Mouse (Mus musculus): ENCODE results near the gene Ctnna2. TPM values are rescaled to one million over a fixed set of nuclear protein-coding genes. Genes with fewer than 3 reads are reported as not detected.

Ctnna2 gene
- polyA plus RNA-seq, 1 experiment from 2014 or later, result 89.0 TPM

- H3K4me1 ChIP-seq (ENCODE audit: control insufficient read depth, insufficient read depth, low read length), result 0 out of 2 replicates have a peak, but pooled peaks cover 3% of the 10 kb centered on the region
- H3K4me2 ChIP-seq (ENCODE audit: low read length), result no peak overlapping the region
- ATAC-seq, result peak; percentile 80; the same call in 1 of the 2 replicates
- H3K9ac ChIP-seq (ENCODE audit: low read length), result no peak overlapping the region
- H3K9me3 ChIP-seq (replicated peaks; ENCODE audit: control insufficient read depth, low read length), result no peaks in the 10 kb centered on the region
- peak overlapping the region; percentile 23; the same call in 1 of the 2 replicates for H3K27ac ChIP-seq (ENCODE audit: low read depth, low read length)
- no peaks in the 10 kb centered on the region for H3K27me3 ChIP-seq (replicated peaks; ENCODE audit: control insufficient read depth, insufficient read depth, low read length)
- H3K36me3 ChIP-seq (ENCODE audit: control insufficient read depth, insufficient read depth, low read length), result no peaks in the 10 kb centered on the region
- no peak overlapping the region for H3K4me3 ChIP-seq (ENCODE audit: low read depth, low read length)
- WGBS, result 52% methylated on average over 9 of the region's 9 CpGs
- peak; percentile 54 for DNase-seq (ENCODE audit: low spot score)
These were observed 621.6 kb downstream of the Ctnna2 start for GRCm38 (mm10) chr6:77357748-77358470.

GRCm38 (mm10) chr6:77354826-77355225 is 624.7 kb downstream of the Ctnna2 start:
- no peaks in the 10 kb centered on the region for H3K27me3 ChIP-seq (replicated peaks; ENCODE audit: control insufficient read depth, insufficient read depth, low read length)
- H3K27ac ChIP-seq (ENCODE audit: low read depth, low read length), result no peak overlapping the region
- H3K4me3 ChIP-seq (ENCODE audit: low read depth, low read length), result no peak overlapping the region
- H3K4me2 ChIP-seq (ENCODE audit: low read length), result no peak overlapping the region
- WGBS, result 14% methylated on average over 1 of the region's 1 CpGs
- no peak overlapping the region for H3K9ac ChIP-seq (ENCODE audit: low read length)
- H3K9me3 ChIP-seq (replicated peaks; ENCODE audit: control insufficient read depth, low read length), result no peaks in the 10 kb centered on the region
- ATAC-seq (no peak), DNase-seq (ENCODE audit: low spot score) (no peak)
- H3K36me3 ChIP-seq (ENCODE audit: control insufficient read depth, insufficient read depth, low read length), result no peaks in the 10 kb centered on the region
- 0 out of 2 replicates have a peak, but pooled peaks cover 3% of the 10 kb centered on the region for H3K4me1 ChIP-seq (ENCODE audit: control insufficient read depth, insufficient read depth, low read length)

- no peak for DNase-seq (ENCODE audit: low spot score)
- Histone ChIP-seq H3K4me2 (ENCODE audit: low read length) (no peak overlapping the region), H3K9ac (ENCODE audit: low read length) (no peak overlapping the region), H3K4me1 (ENCODE audit: control insufficient read depth, insufficient read depth, low read length) (no peaks in the 10 kb centered on the region), H3K36me3 (ENCODE audit: control insufficient read depth, insufficient read depth, low read length) (no peaks in the 10 kb centered on the region), H3K27ac (ENCODE audit: low read depth, low read length) (no peak overlapping the region), H3K9me3 (replicated peaks; ENCODE audit: control insufficient read depth, low read length) (no peaks in the 10 kb centered on the region), H3K4me3 (ENCODE audit: low read depth, low read length) (no peak overlapping the region), H3K27me3 (replicated peaks; ENCODE audit: control insufficient read depth, insufficient read depth, low read length) (no peaks in the 10 kb centered on the region)
- no peak for ATAC-seq
These were observed 635.7 kb downstream of the Ctnna2 start for GRCm38 (mm10) chr6:77343781-77344180.

GRCm38 (mm10) chr6:77335537-77335936 is 644.0 kb downstream of the Ctnna2 start:
- 88% methylated on average over 2 of the region's 2 CpGs for WGBS
- H3K9me3 ChIP-seq (replicated peaks; ENCODE audit: control insufficient read depth, low read length), result no peaks in the 10 kb centered on the region

GRCm38 (mm10) chr6:77324748-77325147 is 654.8 kb downstream of the Ctnna2 start:
- no peak overlapping the region for H3K9ac ChIP-seq (ENCODE audit: low read length)
- H3K27me3 ChIP-seq (replicated peaks; ENCODE audit: control insufficient read depth, insufficient read depth, low read length), result no peaks in the 10 kb centered on the region
- H3K9me3 ChIP-seq (replicated peaks; ENCODE audit: control insufficient read depth, low read length), result no peaks in the 10 kb centered on the region
- H3K27ac ChIP-seq (ENCODE audit: low read depth, low read length), result no peak overlapping the region
- ATAC-seq, result no peak
- no peak overlapping the region for H3K4me2 ChIP-seq (ENCODE audit: low read length)
- no peak for DNase-seq (ENCODE audit: low spot score)
- 85% methylated on average over 3 of the region's 3 CpGs for WGBS
- H3K4me1 ChIP-seq (ENCODE audit: control insufficient read depth, insufficient read depth, low read length), result no peaks in the 10 kb centered on the region
- H3K4me3 ChIP-seq (ENCODE audit: low read depth, low read length), result no peak overlapping the region
- no peaks in the 10 kb centered on the region for H3K36me3 ChIP-seq (ENCODE audit: control insufficient read depth, insufficient read depth, low read length)

More at GRCm38 (mm10) chr6:77335537-77335936, 644.0 kb downstream of the Ctnna2 start:
- Histone ChIP-seq H3K4me1 (ENCODE audit: control insufficient read depth, insufficient read depth, low read length) (no peaks in the 10 kb centered on the region), H3K36me3 (ENCODE audit: control insufficient read depth, insufficient read depth, low read length) (no peaks in the 10 kb centered on the region), H3K4me3 (ENCODE audit: low read depth, low read length) (no peak overlapping the region), H3K4me2 (ENCODE audit: low read length) (no peak overlapping the region), H3K27me3 (replicated peaks; ENCODE audit: control insufficient read depth, insufficient read depth, low read length) (no peaks in the 10 kb centered on the region), H3K27ac (ENCODE audit: low read depth, low read length) (no peak overlapping the region), H3K9ac (ENCODE audit: low read length) (no peak overlapping the region)
- ATAC-seq (no peak), DNase-seq (ENCODE audit: low spot score) (no peak)

GRCm38 (mm10) chr6:77324327-77324726 is 655.2 kb downstream of the Ctnna2 start:
- H3K27me3 ChIP-seq (replicated peaks; ENCODE audit: control insufficient read depth, insufficient read depth, low read length), result no peaks in the 10 kb centered on the region
- H3K9me3 ChIP-seq (replicated peaks; ENCODE audit: control insufficient read depth, low read length), result no peaks in the 10 kb centered on the region
- 95% methylated on average over 1 of the region's 1 CpGs for WGBS
- DNase-seq (ENCODE audit: low spot score) (no peak), ATAC-seq (no peak)
- H3K4me2 ChIP-seq (ENCODE audit: low read length), result no peak overlapping the region
- H3K9ac ChIP-seq (ENCODE audit: low read length), result no peak overlapping the region
- H3K4me3 ChIP-seq (ENCODE audit: low read depth, low read length), result no peak overlapping the region
- H3K4me1 ChIP-seq (ENCODE audit: control insufficient read depth, insufficient read depth, low read length), result no peaks in the 10 kb centered on the region
- no peaks in the 10 kb centered on the region for H3K36me3 ChIP-seq (ENCODE audit: control insufficient read depth, insufficient read depth, low read length)
- H3K27ac ChIP-seq (ENCODE audit: low read depth, low read length), result no peak overlapping the region

- ATAC-seq (no peak), DNase-seq (ENCODE audit: low spot score) (no peak)
- Histone ChIP-seq H3K9me3 (replicated peaks; ENCODE audit: control insufficient read depth, low read length) (no peaks in the 10 kb centered on the region), H3K4me2 (ENCODE audit: low read length) (no peak overlapping the region), H3K4me3 (ENCODE audit: low read depth, low read length) (no peak overlapping the region), H3K4me1 (ENCODE audit: control insufficient read depth, insufficient read depth, low read length) (no peaks in the 10 kb centered on the region), H3K9ac (ENCODE audit: low read length) (no peak overlapping the region), H3K27me3 (replicated peaks; ENCODE audit: control insufficient read depth, insufficient read depth, low read length) (no peaks in the 10 kb centered on the region), H3K27ac (ENCODE audit: low read depth, low read length) (no peak overlapping the region), H3K36me3 (ENCODE audit: control insufficient read depth, insufficient read depth, low read length) (no peaks in the 10 kb centered on the region)
- WGBS, result 97% methylated on average over 3 of the region's 3 CpGs
These were observed 672.7 kb downstream of the Ctnna2 start for GRCm38 (mm10) chr6:77306796-77307195.

GRCm38 (mm10) chr6:77301305-77301704 is 678.2 kb downstream of the Ctnna2 start:
- Histone ChIP-seq H3K9me3 (replicated peaks; ENCODE audit: control insufficient read depth, low read length) (no peaks in the 10 kb centered on the region), H3K4me1 (ENCODE audit: control insufficient read depth, insufficient read depth, low read length) (no peaks in the 10 kb centered on the region), H3K9ac (ENCODE audit: low read length) (no peak overlapping the region), H3K4me3 (ENCODE audit: low read depth, low read length) (no peak overlapping the region), H3K36me3 (ENCODE audit: control insufficient read depth, insufficient read depth, low read length) (no peaks in the 10 kb centered on the region), H3K27me3 (replicated peaks; ENCODE audit: control insufficient read depth, insufficient read depth, low read length) (no peaks in the 10 kb centered on the region), H3K27ac (ENCODE audit: low read depth, low read length) (no peak overlapping the region), H3K4me2 (ENCODE audit: low read length) (no peak overlapping the region)
- no peak for ATAC-seq
- no peak for DNase-seq (ENCODE audit: low spot score)
- 82% methylated on average over 1 of the region's 1 CpGs for WGBS

- Histone ChIP-seq H3K9me3 (replicated peaks; ENCODE audit: control insufficient read depth, low read length) (no peaks in the 10 kb centered on the region), H3K4me3 (ENCODE audit: low read depth, low read length) (no peak overlapping the region), H3K9ac (ENCODE audit: low read length) (no peak overlapping the region), H3K27me3 (replicated peaks; ENCODE audit: control insufficient read depth, insufficient read depth, low read length) (no peaks in the 10 kb centered on the region), H3K4me1 (ENCODE audit: control insufficient read depth, insufficient read depth, low read length) (peaks cover 2% of the 10 kb centered on the region; the same call in 1 of the 2 replicates), H3K27ac (ENCODE audit: low read depth, low read length) (no peak overlapping the region; the same call in 1 of the 2 replicates), H3K36me3 (ENCODE audit: control insufficient read depth, insufficient read depth, low read length) (no peaks in the 10 kb centered on the region), H3K4me2 (ENCODE audit: low read length) (no peak overlapping the region)
- 53% methylated on average over 6 of the region's 6 CpGs for WGBS
- DNase-seq (ENCODE audit: low spot score) (peak; percentile 37), ATAC-seq (no peak)
These were observed 688.1 kb downstream of the Ctnna2 start for GRCm38 (mm10) chr6:77291415-77291814.

Measured in forebrain, embryonic 14.5 days (tissue).